Mouse (Mus musculus) 3T3-L1 (cell line): ENCODE results near the gene Wdr70.

Source experiments
- DNase-seq: peaks from one replicate; pipeline ENCODE4 v3.0.0-alpha.2; 2015; ENCODE audit warnings: low read depth, low spot score

Wdr70 gene

DNA sequence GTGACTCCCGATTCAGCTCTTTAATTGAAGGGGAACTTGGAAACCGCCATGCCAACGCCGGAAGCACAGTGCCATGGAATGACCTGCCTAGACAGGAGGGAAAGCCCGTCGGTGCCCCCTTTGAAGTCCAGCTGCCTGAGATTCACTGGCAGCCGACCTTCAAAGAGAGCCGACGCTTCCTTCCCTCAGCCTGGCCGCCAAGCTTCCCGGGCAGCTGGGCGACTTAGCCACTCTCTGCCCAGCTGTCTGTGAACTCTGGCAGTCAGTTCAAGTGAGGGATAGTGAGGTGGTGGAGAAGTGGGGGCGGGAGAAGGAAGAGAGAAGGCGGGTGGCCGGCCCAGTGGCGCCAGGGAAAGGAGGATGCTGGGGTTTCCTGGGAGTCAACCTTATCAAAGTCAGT is 164.9 kb downstream of the Wdr70 start:
- DNase-seq, result no peak

DNA sequence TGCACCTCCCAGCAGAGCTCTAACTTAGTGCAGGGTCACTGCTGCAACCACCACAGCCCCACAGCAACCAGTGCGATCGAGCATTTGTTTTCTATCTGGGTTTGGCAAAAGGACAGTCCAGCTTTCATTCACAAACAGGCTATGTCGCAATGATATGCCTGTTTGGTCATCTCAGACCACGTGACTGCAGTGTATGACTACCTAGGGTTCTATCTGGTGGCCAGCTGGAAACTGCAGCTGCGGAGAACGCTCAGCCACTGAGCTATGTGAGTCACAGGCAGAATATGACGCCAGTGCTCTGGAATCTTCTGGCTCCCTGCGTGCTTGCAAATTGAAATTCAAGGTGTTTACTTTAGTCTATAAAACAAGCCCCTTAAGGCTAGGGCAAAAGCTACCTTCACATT is 167.4 kb downstream of the Wdr70 start:
- DNase-seq, result peak; percentile 100

DNA sequence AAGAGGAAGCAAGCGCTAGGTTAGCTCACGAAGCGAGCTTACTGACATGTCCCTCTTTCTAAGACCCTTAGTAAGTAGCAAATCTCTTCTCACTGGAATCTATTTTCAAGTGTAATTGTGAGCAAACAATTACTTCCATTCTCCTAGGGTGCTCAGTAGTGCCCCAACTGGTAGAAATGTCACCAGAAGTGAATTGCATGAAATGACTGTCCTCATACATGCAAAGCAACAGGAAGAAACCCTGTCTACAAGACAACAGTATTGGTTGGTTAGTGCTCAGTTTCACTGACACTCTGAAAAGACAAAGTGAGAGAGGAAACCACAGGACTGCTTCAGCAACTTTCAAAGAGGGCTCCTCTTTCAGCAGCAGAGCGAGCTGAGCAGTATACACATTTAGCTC is 173.6 kb downstream of the Wdr70 start:
- peak; percentile 57 for DNase-seq

DNA sequence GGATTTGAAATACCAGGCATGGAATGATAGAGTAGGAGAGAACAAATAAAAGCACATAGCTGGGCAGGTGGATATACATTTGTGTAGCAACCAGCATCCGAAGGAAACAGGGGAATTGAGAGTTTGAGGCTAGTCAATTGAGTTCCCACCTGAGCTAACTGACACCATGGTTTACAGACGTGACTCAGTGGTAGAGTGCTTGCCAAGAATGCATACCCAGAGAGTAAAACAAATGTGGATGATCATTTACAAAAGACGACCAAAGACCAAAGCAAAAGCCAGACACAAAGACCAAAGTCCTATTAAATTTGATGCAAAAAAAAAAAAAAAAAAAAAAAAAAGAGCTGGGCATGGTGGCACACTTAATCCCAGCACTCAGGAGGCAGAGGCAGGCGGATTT is 175.7 kb downstream of the Wdr70 start:
- no peak for DNase-seq

DNA sequence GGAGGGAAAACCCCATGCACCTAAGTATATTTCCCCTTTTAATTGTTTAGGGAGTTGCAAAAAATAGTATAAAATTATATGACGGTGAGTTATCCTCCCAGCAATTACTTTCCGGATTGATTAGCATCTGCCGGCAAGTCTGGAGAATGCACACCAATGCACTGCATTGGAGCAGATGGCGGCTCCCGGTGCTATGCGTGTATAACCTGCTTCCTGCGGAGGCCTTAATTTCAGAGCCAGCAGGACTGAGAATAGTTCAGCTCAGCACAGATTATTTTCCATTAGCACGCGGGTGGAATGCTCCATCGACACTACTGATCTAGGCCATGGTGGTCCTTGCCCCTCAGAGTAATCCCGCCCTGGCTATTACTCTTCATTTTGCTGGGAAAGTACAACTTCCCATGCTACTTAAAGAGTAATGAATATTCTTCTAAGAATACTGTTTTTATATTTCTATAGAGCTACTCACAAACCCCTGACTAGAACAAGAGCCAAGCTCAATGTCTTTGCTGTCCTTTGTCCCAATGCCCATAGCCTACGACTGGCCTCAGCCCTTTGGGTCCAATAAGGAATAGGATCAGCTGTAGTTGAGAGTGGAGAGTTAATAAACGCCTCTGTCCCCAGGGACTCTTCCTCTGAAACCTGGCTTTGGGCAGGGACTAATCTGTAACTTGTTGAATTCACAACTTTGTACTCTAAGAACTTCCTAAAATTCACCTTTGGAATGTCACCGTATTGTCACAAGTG is 176.5 kb downstream of the Wdr70 start:
- no peak for DNase-seq

DNA sequence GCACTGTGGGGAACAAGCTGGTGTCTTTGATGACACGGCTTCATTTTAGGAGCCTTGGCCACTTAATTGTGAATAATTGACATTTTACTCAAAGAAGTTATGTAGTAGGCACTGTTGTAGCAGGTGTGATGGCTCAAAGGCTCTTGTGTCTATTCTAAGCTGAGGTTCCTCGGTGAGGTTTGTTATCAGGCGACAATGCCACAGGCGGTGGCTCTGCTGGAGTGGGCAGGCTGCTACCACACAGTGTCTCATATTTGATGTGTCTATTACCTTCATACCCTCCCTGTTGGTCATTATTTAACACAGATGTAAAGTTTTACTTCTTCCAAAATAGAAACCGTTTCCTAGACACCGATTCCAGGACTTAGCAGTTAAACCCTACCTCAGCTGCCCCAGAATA is 177.9 kb downstream of the Wdr70 start:
- DNase-seq, result no peak

DNA sequence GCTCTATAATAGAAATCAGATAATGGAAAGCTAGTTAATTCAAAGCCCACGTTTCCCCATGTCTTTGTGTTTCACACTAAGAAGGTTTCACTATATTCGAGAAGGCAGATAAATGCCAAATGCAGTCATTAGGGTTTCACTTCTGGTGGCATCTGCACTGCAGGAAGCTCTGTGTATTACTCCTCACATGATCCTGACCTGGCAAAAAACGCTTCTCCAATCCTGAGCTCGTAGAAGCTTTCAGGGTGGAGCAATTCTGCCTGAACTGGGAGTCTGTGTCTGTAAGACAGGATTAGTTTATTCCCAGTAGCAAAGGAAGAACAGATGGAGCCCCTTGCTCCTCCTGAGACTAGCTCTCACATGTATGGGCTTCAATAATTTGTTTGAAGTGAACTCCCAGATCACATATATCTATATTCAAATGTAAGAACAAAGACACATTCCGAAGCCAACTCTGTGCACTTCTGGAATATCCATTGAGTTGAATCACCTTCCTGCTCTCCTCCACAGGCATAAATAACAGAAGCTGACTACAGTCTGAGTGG is 192.4 kb downstream of the Wdr70 start:
- no peak for DNase-seq

DNA sequence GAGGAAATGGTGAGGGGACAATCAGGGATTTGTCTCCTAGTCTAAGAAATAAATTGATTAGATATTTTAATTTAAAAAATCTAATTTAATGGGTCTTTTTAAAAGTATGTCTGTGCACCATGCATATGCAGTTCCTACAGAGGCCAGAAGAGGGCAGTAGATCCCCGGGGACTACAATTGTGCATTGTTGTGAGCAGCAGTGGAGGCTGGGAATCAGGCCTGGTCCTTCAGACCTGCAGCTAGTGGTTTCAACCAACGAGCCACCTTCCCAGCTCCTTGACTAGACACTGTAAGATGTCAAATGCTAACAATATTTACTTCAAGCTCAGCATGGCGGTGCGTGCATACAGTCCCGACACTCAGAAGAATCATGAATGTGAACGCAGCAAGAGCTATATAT is 199.7 kb downstream of the Wdr70 start:
- DNase-seq, result peak; percentile 29

DNA sequence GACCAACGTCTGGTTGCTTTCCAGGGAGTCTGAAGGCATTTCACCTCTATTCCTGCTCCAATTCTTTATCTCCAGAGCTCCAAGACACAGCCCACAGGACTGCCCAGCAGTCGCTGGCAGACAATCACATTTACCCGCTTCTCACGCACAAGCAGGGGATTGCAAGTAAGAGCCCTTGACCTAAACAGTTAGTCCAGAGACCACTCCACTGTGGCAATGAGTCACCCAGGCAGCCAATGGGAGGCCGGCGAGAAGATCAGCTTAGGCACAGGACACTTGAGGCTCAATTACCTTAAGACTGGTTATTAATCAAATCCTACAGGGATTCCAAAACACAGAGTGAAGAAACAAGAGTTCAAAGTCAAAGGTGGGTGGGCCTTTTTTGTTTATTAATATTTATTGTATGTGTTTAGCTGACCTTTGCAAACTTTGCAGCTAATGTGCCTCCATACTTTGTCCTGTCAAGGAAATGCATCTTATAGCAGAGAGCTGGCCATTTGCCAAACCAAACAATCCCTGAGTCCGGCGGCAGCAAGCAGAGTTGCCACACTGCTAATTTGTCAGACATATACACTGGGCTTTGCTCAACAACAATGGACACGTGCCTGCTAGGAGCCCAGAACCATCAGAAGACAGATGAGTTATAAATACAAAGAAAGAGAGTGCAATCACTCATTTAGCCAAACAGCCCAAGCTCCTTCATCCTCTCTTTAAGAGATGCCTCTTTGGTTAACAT is 207.3 kb downstream of the Wdr70 start:
- DNase-seq, result peak; percentile 83

DNA sequence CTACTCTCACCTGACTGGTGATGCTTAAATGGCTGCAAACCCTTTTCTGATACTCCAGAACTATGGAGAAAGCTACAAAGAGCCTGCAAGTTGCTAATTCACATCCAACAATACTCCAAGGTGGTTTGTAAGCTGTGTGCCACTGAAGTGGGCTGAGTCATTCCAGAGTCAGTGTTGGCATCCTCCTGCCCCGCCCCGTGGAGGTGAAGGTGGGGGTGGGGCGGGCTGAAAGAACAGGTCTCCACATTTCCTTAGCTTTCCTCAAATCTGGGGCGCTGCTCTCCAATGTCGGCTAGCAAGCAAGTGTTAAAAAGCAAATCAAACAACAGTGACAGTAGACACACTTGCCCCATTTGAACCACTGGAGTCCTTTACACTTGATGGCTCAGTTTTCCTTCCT is 208.7 kb downstream of the Wdr70 start:
- DNase-seq, result peak; percentile 28

DNA sequence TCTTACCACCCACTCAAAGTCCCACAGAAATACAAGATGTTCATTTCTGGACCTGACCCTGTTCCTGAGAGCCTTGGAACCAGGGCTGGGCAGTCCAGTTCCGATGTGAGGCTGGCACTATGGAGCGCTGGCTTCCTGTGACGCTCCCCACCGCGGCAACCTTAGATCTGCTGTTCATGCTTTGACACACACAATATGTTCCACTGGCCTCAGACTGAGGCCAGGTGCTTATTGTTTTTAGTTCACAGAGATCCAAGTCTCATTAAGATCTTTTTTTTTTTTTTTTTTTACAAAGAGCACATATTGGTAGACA is 209.7 kb downstream of the Wdr70 start:
- DNase-seq, result no peak

DNA sequence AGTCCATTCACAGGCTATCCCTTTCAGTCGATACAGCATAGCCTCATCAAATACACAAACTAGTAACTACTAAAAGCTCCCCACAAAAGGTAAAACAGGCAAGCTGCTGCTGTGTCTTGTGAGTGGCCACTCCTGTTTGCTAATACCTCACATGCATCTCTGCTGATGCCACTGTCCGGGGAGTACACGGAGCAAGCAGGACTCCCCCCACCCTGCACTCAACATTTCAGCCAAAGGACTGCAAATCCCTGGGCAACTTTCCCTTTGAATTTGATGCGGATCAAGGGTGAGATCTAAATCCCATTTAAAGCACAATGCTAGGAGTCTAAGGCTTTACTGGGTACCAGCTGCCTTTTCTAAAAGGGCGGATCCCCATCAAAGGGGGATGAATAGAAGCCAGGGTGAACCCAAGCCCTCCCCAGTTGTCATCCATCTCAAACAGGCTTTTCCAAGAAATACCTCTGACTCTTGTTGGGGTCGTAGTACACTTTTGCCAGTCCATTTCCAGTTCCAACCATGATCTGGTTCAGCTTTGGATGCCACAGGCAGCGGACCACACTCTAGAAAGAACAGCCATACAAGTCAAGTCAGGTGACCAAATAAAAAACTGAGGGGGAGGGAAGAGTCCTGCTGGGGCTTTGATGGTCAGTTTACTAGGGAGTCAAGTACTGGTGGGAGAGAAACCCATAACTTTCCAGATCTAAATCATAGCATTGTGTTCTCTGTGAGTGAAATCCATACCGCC is 210.2 kb downstream of the Wdr70 start:
- DNase-seq, result no peak

DNA sequence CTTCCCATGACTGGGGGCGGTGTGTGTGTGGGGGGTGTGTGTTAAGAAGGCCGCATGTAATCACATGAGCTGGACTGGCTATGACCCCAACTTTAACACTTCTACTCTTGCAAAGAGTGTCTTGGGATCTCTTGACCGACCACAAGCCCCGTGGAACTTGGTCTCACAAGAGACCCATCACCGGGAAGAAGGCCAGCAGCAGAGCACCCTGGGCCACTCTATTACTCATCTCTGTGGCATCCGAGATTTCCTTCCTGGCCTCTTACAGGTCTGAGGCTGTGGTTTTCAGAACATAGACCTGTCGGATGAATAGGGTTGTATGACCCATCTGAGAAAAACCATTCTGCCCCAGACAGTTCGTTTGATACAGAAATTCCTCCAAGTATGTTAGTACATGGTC is 212.4 kb downstream of the Wdr70 start:
- peak; percentile 94 for DNase-seq

DNA sequence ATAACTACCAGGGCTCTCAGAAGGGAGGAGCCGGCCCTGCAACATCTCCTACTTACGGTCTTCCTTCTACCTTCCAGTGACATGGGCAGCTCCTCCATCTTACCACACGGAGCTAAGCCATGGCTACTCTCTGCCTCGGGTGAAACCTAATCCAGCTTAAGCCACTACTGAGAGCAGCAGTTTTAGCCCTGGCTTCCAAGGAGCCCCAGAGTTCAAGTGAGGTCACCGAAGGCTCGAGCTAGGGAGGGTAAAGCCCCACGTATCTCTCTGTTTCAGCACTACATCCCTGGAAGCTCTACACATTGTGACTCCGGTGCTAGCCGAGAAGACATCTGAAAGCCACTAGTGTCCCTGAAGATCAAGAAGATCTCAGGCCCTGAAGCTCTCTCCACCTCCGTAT is 213.9 kb downstream of the Wdr70 start:
- DNase-seq, result no peak

DNA sequence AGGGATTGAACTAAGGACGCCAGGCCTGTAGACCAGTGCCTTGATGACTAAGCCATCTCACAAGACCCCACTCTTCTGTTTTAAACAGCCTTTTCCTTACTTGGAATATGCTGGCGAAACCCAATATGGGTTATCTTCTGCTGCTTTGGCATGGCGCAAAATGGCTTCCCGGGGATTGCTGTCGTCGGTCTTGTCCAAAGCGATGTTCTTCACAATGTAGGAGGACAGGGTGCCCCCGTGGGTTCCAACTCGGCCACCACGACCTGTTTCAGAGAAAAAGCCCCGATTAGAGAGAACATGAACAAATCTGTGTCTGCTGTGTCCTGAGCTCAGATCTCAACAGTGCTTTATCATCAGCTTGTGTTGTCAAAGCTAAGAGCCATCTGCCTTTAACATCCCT is 214.8 kb downstream of the Wdr70 start:
- no peak for DNase-seq

DNA sequence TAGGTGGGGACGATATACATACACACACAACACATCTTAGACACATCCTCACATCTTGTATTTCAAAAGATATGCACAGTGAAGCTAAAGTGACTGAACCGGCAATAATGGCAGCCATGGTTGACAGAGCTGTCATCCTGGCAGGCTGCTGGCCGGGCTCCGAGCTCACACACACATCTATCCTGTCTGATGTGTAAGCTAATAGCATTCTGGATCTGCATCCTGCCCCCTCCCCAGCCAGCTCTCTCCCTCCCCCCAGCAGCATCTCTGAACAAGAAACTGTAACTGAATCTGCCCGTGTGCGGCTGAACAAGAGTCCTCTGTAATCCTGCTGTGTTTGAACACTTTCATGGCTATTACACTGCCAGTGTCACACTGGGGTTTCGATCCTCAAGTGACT is 219.1 kb downstream of the Wdr70 start:
- DNase-seq, result no peak

DNA sequence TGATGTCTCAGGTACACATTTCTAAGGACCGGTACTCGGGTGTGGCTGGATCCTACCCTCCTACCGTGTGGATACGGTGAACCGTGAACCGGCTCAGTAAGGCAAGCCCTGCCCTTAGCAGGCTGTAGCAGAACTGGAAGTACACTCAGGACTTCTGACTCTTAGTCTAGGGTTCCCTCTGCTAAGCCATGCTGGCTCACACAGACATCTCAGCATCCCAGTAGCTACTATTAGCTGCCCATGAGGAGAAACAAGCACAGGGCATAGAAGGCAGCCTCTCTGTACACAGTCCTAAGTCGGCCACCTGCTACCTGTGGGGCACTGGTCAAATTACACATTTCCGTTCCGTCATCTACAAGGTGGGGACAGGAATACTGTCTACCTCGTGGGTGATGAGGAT is 220.1 kb downstream of the Wdr70 start:
- DNase-seq, result no peak

DNA sequence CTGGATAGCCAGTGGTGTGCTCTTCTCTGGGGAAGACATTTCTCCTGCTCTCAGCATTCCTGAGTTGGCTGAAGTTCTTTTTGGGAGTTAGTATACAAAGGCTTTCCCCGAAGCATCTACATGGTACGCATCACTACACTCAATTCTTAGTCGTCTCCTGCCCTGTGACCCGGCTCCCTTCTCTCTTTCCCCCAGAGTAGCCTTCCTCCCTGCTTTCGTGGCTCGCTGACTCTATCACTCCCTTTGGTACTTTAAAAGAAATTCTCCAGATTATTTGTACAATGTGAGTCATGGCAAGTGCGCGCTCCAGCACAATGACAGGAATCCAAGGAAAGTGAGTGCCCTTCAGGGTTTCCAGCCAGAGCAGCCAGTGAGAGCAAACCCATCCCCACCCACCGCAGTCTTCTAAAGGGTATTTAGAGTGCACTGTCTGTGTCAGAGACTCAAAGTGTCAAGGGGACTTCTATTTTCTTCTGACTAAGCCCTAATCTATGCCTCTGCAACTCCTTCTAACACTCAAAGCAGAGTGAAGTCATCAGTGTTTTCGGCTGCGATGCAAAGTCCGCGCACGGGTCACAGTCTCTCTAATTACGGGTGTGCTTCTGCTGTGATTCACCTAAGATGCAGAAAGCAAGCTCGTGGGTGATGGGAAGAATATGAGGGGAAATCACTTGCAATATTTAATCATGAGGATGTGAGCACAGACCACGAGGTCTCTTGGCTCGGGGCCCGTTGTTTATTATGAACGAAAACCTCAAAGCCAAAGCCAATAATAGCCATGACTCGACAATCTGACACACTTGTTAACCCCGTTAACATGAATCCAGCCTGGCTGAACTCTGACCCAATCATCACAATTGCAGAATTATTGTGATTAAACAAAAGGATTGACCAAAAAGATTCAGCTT is 221.2 kb downstream of the Wdr70 start:
- peak; percentile 91 for DNase-seq

DNA sequence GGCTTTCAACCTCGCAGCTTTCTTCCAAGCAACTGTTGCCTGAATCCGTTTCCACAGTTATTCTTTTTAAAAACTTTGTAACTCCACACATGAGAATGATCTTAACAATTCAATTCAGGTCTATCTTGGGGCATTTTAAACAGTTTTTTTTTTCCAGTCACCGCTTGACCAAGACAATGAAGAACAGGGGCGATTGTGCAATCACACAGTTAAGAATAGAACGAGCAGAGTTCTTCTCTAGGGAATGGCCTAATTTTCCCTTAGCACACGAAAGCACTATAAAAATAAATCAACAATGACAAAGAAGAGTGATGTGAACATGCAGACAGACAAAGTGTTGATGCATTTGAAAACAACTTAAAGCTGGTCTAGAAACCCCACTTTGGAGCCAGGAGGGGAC is 223.1 kb downstream of the Wdr70 start:
- DNase-seq, result peak; percentile 40

DNA sequence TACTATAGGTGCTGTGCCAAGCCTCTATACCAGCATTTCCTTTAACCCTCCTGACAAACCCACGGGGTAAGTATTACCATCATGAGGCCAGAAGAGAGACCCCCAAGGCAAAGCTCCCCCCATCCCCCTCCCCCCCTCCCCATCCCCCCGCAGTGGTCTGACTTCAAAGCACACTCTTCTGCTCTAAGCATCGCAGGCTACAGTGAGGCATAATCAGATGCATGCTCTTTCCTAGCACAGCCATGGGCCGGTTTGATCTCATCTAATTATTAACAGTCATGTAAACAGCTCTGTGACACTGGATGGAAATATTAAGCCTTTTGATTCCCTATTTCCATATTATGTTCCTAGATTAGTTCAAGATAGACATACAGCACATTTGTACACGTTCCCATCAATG is 226.5 kb downstream of the Wdr70 start:
- no peak for DNase-seq

DNA sequence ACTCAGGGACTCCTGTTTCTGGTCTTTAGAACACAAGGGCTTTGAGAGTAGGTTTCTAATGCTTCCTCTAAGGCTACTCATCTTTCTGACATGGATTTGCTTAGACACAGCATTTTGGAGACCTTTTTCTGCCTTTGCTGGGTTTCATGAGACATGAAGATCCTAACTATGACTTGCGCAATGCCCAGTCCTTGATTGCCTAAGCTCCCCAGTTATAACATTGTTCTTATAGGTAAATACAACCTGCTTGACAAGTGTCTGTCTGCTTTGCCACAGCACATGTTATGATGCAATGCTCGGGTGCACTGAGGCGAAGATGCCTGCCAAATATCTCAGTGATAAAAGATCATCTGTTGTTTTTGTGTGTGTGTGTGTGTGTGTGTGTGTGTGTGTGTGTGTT is 233.7 kb downstream of the Wdr70 start:
- DNase-seq, result no peak

DNA sequence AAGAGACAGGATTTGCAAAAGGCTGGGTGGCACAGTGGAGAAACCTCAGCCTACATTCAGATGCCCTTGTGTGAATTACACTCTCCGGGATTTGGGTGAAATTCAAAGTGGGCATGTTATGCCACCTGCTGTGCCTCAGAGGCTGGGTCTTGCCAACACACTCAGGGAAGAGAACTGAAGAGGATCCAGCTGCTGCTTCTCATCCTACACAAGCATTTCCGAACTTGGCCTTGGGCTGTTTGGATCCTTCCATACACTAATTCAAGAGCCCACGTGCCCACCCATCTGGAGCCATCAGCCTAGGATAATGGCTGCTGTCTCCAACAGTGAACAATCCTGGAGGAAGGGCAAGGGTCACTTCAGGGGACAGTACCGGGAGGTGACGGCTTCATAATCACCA is 235.7 kb downstream of the Wdr70 start:
- DNase-seq, result no peak
